Mouse (Mus musculus) hindbrain, embryonic 14.5 days (tissue): ENCODE measurements around the gene Slc30a5. TPM values are rescaled to one million over a fixed set of nuclear protein-coding genes. Genes with fewer than 3 reads are reported as not detected.

Source experiments
- ATAC-seq: fragments of 200-750 bp; cut with Nextera tagmentation; 2 replicates; pipeline ENCODE4 v1.8.0; 2017; ENCODE audit warnings: moderate number of reproducible peaks, mild to moderate bottlenecking, moderate TSS enrichment, moderate library complexity; ENCODE audit not compliant: low FRiP score
- DNase-seq: peaks from one replicate; pipeline ENCODE4 v3.0.0-alpha.2; 2015; ENCODE audit warnings: low spot score
- H3K27ac ChIP-seq: fragments of 300-500 bp; sonication (generic); 2 replicates; pipeline ENCODE4 v1.5.1; 2014; ENCODE audit warnings: mild to moderate bottlenecking, moderate library complexity
- H3K27me3 ChIP-seq: fragments of 300-500 bp; sonication (generic); 2 replicates; pipeline ENCODE4 v1.6.1; 2014; ENCODE audit warnings: mild to moderate bottlenecking, low read length, mixed read lengths; ENCODE audit not compliant: control insufficient read depth, insufficient read depth
- H3K36me3 ChIP-seq: fragments of 300-500 bp; sonication (generic); replicated peaks from 2 replicates; pipeline ENCODE4 v1.6.1; 2014; ENCODE audit not compliant: control insufficient read depth, insufficient read depth
- H3K4me1 ChIP-seq: fragments of 300-500 bp; sonication (generic); replicated peaks from 2 replicates; pipeline ENCODE4 v1.6.1; 2014; ENCODE audit warnings: antibody characterized with exemption, low read length, mixed read lengths; ENCODE audit not compliant: control insufficient read depth, insufficient read depth
- H3K4me2 ChIP-seq: fragments of 300-500 bp; sonication (generic); replicated peaks from 2 replicates; pipeline ENCODE4 v1.6.1; 2014; ENCODE audit warnings: mild to moderate bottlenecking, moderate library complexity
- H3K4me3 ChIP-seq: fragments of 300-500 bp; sonication (generic); replicated peaks from 2 replicates; pipeline ENCODE4 v1.5.1; 2014; ENCODE audit warnings: mild to moderate bottlenecking, low read length
- H3K9ac ChIP-seq: fragments of 300-500 bp; sonication (generic); 2 replicates; pipeline ENCODE4 v1.6.1; 2014
- H3K9me3 ChIP-seq: fragments of 300-500 bp; sonication (generic); 2 replicates; pipeline ENCODE4 v1.6.1; 2016; ENCODE audit warnings: low read length; ENCODE audit not compliant: control insufficient read depth
- WGBS: fragments of 180-500 bp; shearing (Covaris S2); extraction: QIAGEN DNeasy Blood & Tissue Kit; methylation state at CpG from one replicate; pipeline ENCODE4 v1.1.7; 2014; 5-methylcytosine and 5-hydroxymethylcytosine counted together
- polyA plus RNA-seq: library from polyadenylated mRNA; unstranded; fragments of >200 nt; fragmentation: Nextera tagmentation; extraction: Ambion mirVana; gene quantifications from 2 replicates; pipeline ENCODE4 v1.2.1, GENCODE M21; 2014

Gene Slc30a5
- polyA plus RNA-seq, 1 experiment from 2014 or later, result 41.8 TPM

DNA sequence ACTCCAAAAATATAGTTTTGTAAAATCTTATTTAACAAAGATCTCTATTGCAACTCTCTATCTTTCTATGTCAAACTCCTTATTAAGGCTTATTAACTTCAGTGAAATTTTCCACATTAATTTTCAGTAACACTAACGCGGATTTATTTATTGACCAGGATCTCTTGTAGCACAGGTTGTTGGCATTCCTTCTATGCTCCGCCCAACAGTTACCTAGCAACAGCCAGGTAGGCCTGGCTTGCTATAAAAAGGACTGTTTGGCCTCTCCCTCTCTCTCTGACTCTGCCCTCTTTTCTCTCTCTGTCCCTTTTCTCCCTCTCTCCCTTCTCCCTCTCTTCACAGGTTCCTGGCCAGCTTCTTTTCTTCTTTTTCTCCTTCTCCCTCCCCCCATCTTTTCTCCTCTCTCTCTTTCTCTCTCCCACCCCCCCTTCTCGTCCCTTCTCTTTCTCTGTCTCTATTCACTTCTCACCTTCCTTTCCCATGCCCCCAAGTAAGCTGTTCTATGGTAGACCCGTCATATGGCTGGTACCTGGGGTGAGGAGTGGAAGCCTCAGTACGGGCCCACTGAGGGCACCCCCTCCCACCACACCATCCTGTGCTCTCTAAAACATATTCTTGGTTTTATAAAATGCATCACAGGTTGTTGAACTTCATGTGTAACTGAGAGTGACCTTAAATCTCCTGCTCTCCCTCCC is 45.8 kb downstream of the Slc30a5 start:
- Histone ChIP-seq H3K9ac (no peak overlapping the region), H3K4me3 (no peak overlapping the region), H3K9me3 (no peaks in the 10 kb centered on the region), H3K36me3 (no peaks in the 10 kb centered on the region), H3K4me2 (no peak overlapping the region), H3K27me3 (no peaks in the 10 kb centered on the region), H3K27ac (no peak overlapping the region), H3K4me1 (peaks cover 7% of the 10 kb centered on the region; the same call in 1 of the 2 replicates)
- ATAC-seq, result no peak
- no peak for DNase-seq
- 77% methylated on average over 6 of the region's 6 CpGs for WGBS

DNA sequence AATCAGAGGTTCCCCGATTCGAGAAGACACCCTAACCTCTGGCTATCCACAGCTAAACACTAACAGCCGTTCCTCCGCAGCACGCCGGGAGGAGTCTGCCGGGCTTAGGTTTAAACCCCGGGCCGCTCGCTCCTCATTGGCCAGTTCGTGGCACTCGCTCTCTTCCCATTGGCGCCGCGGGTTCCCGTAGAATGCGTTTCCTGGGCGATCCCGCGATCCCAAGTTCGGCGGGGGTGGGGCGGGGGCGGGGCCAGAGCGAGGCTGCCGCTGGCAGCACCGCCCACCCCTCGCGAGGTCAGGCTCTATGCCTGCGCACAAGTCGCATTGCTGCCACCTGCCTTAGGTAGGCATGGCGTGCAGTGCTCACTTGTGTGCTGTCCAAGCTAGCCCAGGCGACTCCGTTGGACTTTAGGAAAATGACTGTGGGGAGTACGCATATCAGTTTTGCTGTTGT is 46.8 kb downstream of the Slc30a5 start, which contains the start of gene Ccnb1:
Gene Ccnb1 (minus strand): TSS at position 157 of the 454 bp plus-strand sequence.
- no peaks in the 10 kb centered on the region for H3K36me3 ChIP-seq
- H3K27me3 ChIP-seq, result no peaks in the 10 kb centered on the region
- H3K4me2 ChIP-seq, result peak within 1 kb of the TSS; percentile 99
- ATAC-seq (peak; percentile 99), DNase-seq (peak; percentile 91)
- under 1% methylated on average over 34 of the region's 35 CpGs for WGBS
- peak within 1 kb of the TSS; percentile 59 for H3K4me3 ChIP-seq
- peak within 1 kb of the TSS; percentile 44 for H3K9ac ChIP-seq
- no peaks in the 10 kb centered on the region for H3K9me3 ChIP-seq
- H3K4me1 ChIP-seq, result peaks cover 7% of the 10 kb centered on the region; the same call in 1 of the 2 replicates
- no peak within 1 kb of the TSS for H3K27ac ChIP-seq

DNA sequence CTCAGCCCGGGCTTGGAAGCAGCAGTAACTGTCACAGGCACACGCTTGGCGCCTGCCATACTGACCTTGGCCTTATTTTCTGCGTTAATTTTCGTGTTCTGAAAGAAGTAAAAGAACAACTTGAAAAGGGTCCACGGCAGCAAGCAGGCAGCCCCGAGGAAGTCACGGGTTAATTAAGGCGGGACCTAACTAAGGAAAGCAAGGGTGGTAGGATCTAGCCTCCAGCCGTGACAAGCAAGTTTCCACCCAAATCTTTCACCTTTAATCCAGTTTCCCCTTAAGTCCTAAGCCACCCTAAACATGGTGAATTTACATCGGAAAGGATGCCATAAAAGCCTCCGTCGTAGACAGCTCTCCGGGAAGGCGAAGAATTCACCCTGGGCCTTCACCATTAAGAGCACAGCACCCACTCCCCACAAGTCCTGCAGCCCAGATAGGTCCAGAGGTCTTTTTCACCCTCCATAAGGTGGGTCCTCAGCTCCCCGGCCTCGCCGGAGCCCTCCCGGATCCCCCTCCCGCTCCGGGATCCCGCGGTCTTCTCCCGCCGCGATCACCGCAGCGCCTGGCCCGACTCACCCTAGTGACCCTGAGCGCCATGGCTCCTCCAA is 47.3 kb downstream of the Slc30a5 start:
- WGBS, result under 1% methylated on average over 29 of the region's 30 CpGs
- Histone ChIP-seq H3K4me2 (peak overlapping the region; percentile 99), H3K9me3 (no peaks in the 10 kb centered on the region), H3K27ac (no peak overlapping the region), H3K27me3 (no peaks in the 10 kb centered on the region), H3K4me1 (peaks cover 7% of the 10 kb centered on the region; the same call in 1 of the 2 replicates), H3K4me3 (peak overlapping the region; percentile 59), H3K36me3 (no peaks in the 10 kb centered on the region), H3K9ac (peak overlapping the region; percentile 44; the same call in 1 of the 2 replicates)
- ATAC-seq (peak; percentile 45; the same call in 1 of the 2 replicates), DNase-seq (no peak)

DNA sequence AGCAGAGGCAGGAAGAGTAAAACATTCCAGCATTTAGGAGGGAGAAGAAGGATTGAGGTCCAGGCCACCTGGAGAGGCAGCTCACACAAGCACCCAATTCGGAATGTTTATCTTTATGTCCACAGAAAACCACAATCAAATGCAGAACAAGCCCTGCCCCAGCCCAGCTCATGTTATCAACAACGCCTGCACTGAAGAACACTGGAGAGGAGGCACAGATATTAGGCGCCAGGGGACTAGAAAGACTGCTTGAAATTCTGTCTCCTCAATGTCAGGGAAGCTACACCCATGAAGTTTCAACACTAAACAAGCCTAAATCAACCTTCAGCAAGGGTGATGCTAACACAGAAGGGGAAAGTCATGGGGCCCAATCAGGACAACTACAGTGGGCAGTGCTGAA is 55.7 kb downstream of the Slc30a5 start:
- Histone ChIP-seq H3K4me2 (no peak overlapping the region), H3K36me3 (no peaks in the 10 kb centered on the region), H3K9ac (no peak overlapping the region), H3K27ac (no peak overlapping the region), H3K4me1 (peaks cover 6% of the 10 kb centered on the region; the same call in 1 of the 2 replicates), H3K9me3 (no peaks in the 10 kb centered on the region), H3K4me3 (no peak overlapping the region), H3K27me3 (no peaks in the 10 kb centered on the region)
- DNase-seq (no peak), ATAC-seq (no peak)
- 90% methylated on average over 3 of the region's 3 CpGs for WGBS

DNA sequence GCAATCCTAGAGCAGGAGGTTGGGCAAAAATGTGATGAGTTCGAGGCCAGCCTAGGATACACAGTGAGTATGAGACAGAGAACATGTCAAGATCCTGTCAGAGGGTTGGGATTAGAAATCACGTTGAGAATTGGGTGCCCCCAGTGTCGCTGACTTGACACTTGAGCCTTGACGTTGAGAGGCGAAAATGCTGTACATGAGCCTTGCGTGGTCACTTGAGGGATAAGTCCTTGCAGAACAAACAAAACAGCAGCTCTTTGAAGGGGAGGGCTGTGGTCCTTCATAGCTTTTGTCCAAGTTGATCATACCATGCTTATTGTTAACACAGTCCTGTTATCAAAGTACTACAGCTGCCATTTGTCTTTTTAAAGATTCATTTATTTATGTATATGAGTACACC is 56.5 kb downstream of the Slc30a5 start:
- H3K27me3 ChIP-seq, result no peaks in the 10 kb centered on the region
- no peak overlapping the region for H3K9ac ChIP-seq
- H3K36me3 ChIP-seq, result no peaks in the 10 kb centered on the region
- H3K27ac ChIP-seq, result no peak overlapping the region
- DNase-seq, result no peak
- H3K4me1 ChIP-seq, result peaks cover 6% of the 10 kb centered on the region; the same call in 1 of the 2 replicates
- ATAC-seq, result no peak
- H3K4me2 ChIP-seq, result 0 out of 2 replicates have a peak overlapping the region, but pooled peaks have one; percentile 94
- 68% methylated on average over 6 of the region's 6 CpGs for WGBS
- no peak overlapping the region for H3K4me3 ChIP-seq
- H3K9me3 ChIP-seq, result no peaks in the 10 kb centered on the region

DNA sequence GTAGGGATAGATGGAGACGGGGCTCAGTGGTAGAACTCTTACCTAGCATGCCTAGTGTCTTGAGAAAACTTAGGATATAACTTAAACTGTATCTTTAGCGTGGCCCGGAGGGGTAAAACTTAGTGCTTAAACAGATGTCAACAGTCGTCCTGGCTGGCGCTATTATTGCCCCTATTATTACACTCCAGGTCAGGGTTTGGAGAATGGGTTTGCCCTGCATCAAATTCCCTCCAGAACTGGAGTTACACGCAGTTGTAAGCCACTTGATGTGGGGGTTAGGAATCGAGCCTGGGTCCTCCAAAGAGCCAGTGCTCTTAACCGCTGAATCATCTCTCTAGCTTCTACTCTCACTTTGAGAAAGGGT is 57.2 kb downstream of the Slc30a5 start:
- Histone ChIP-seq H3K4me1 (peaks cover 6% of the 10 kb centered on the region; the same call in 1 of the 2 replicates), H3K4me3 (peak overlapping the region; percentile 64), H3K27ac (peak overlapping the region; percentile 66; the same call in 1 of the 2 replicates), H3K9ac (peak overlapping the region; percentile 49), H3K9me3 (no peaks in the 10 kb centered on the region), H3K36me3 (no peaks in the 10 kb centered on the region), H3K27me3 (no peaks in the 10 kb centered on the region), H3K4me2 (peak overlapping the region; percentile 94)
- 13% methylated on average over 8 of the region's 8 CpGs for WGBS
- DNase-seq, result no peak
- ATAC-seq, result peak; percentile 44

DNA sequence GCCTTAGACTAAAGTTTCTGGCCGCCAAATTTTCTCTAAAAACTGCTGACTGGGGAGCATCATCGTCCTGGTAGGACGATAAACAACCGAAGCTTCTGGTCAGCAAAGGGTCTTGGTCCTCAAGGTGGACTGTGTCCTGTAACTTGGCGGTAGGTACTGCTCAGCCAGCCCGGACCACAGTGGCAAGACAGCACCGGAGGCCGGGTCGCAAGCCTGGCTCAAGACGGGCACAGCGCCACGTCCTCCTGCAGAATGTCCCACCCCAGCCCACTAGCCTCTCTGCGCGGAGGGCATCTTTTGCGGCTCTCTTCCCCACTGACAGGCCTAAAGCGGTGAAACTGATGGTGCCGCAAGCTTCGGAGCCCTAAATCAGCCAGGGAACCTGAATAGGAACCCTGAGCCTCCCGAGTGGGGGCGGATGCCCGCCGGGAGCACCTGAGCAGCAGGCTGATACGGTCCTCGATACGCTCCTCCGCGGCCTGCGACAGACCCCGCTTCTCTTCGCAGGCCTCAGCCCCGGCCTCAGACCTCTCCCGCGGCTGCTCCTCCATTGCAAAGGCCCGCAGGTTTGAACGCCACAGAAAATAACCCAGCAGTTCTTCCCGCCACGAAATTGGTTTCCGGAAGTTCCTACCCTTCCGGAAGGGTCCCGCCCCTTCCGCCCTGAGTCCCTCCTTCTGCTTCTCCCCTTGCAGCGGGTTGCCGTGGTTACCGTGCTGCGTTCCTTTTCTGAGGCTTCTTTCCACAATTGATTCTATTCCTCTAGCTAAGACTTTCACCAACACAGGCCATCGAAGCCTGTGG is 57.8 kb downstream of the Slc30a5 start, which contains the start of gene Cenph:
Gene Cenph (minus strand): TSS at position 648 of the 804 bp plus-strand sequence.
- H3K4me1 ChIP-seq, result peaks cover 6% of the 10 kb centered on the region; the same call in 1 of the 2 replicates
- H3K27ac ChIP-seq, result peak within 1 kb of the TSS; percentile 66; the same call in 1 of the 2 replicates
- peak; percentile 88 for DNase-seq
- H3K9me3 ChIP-seq, result no peaks in the 10 kb centered on the region
- under 1% methylated on average over 46 of the region's 46 CpGs for WGBS
- H3K4me2 ChIP-seq, result peak within 1 kb of the TSS; percentile 94
- H3K27me3 ChIP-seq, result no peaks in the 10 kb centered on the region
- no peaks in the 10 kb centered on the region for H3K36me3 ChIP-seq
- H3K9ac ChIP-seq, result peak within 1 kb of the TSS; percentile 52
- peak within 1 kb of the TSS; percentile 64 for H3K4me3 ChIP-seq
- peak; percentile 95 for ATAC-seq

DNA sequence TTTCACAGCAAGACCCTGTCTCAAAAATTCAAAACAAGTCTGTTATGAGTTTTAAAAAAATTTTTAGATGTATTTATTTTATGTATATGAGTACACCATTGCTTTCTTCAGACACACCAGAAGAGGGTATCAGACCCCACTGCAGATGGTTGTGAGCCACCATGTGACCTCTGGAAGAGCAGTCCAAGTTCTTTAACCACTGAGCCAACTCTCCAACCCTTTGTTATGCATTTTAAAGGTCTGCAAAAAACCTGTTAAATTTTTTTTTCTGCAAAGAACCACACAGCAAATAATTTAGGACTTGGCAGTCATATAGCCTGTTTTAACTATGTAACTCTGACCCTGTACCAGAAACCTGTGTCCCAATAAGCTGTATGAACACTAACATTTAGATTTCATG is 58.5 kb downstream of the Slc30a5 start:
- Histone ChIP-seq H3K4me3 (peak overlapping the region; percentile 64), H3K4me1 (peaks cover 6% of the 10 kb centered on the region; the same call in 1 of the 2 replicates), H3K9me3 (no peaks in the 10 kb centered on the region), H3K27me3 (no peaks in the 10 kb centered on the region), H3K36me3 (no peaks in the 10 kb centered on the region), H3K27ac (no peak overlapping the region), H3K4me2 (peak overlapping the region; percentile 94), H3K9ac (0 out of 2 replicates have a peak overlapping the region, but pooled peaks have one; percentile 52)
- ATAC-seq (no peak), DNase-seq (no peak)

DNA sequence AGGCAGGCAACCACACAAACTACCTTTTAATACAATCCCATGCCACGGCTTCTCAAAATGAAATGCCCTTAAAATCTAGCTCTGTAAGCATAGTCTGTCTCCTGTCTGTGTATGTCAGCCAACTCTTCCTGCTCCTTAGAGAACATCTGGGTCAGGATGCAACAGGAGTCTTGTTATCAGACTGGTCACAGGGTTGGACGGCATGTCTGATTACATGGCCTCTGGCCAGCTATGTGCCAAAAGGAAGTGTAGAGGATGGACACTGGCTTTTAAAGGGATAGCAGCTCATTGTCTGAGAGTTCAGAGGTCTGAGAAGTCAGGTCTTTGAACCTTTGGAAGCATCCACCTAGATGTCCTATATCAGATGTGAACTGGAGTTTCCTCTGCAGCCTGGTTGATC is 77.9 kb downstream of the Slc30a5 start:
- H3K4me3 ChIP-seq, result no peak overlapping the region
- H3K27me3 ChIP-seq, result no peaks in the 10 kb centered on the region
- DNase-seq (no peak), ATAC-seq (no peak)
- no peak overlapping the region for H3K4me2 ChIP-seq
- H3K4me1 ChIP-seq, result no peaks in the 10 kb centered on the region
- no peaks in the 10 kb centered on the region for H3K36me3 ChIP-seq
- no peak overlapping the region for H3K27ac ChIP-seq
- no peaks in the 10 kb centered on the region for H3K9me3 ChIP-seq
- 99% methylated on average over 2 of the region's 2 CpGs for WGBS
- H3K9ac ChIP-seq, result no peak overlapping the region
